Mouse (Mus musculus) skeletal muscle tissue, postnatal 0 days (tissue): Measurements from ENCODE around the gene Fam189b. TPM values are rescaled to one million over a fixed set of nuclear protein-coding genes. Genes with fewer than 3 reads are reported as not detected.
A peak's percentile ranks its signal among the peaks of the same experiment; 100 is the strongest.

Source experiments
- microRNA counts: library from miRNA; unstranded; fragments of <30 nt; microRNA quantifications from one replicate; lab custom pipeline; 2015
- microRNA-seq, 2 experiments: library from miRNA; unstranded; fragments of <30 nt; microRNA quantifications; one replicate each; pipeline ENCODE4; 2016
- polyA plus RNA-seq: library from polyadenylated mRNA; unstranded; fragments of >200 nt; fragmentation: Nextera tagmentation; extraction: Ambion mirVana; gene quantifications from 2 replicates; pipeline ENCODE4 v1.2.1, GENCODE M21; 2015

Fam189b gene
- polyA plus RNA-seq = 11.7 and 11.8 TPM in 2 replicates

GRCm38 (mm10) chr3:89183058-89183958 lies at the start of gene Fam189b:
TSS of gene Fam189b (plus strand) at chr3:89183143.

GRCm38 (mm10) chr3:89135958-89136357 lies 47.0 kb upstream of the Fam189b start, which contains the start of gene Pklr:
TSS of gene Pklr (plus strand) at chr3:89136142.

GRCm38 (mm10) chr3:89159616-89160344 lies 23.2 kb upstream of the Fam189b start, which contains the start of gene Hcn3:
TSS of gene Hcn3 (minus strand) at chr3:89160196.

GRCm38 (mm10) chr3:89164506-89165267 lies 18.3 kb upstream of the Fam189b start, which contains the start of gene Clk2:
TSS of gene Clk2 (plus strand) at chr3:89164795.

GRCm38 (mm10) chr3:89177242-89178106 lies 5.5 kb upstream of the Fam189b start, which contains the start of gene Scamp3:
TSS of gene Scamp3 (plus strand) at chr3:89177473.

GRCm38 (mm10) chr3:89202253-89203141 lies 19.6 kb downstream of the Fam189b start, which contains the start of gene Gba:
TSS of gene Gba (plus strand) at chr3:89202928.

GRCm38 (mm10) chr3:89214681-89215411 lies 31.9 kb downstream of the Fam189b start, which contains the start of gene Thbs3:
TSS of gene Thbs3 (plus strand) at chr3:89215180.

GRCm38 (mm10) chr3:89226900-89227299 lies 44.0 kb downstream of the Fam189b start, which contains the start of gene Mtx1:
TSS of gene Mtx1 (minus strand) at chr3:89227088.

GRCm38 (mm10) chr3:89228836-89229235 lies 45.9 kb downstream of the Fam189b start, which contains the start of gene Muc1:
TSS of gene Muc1 (plus strand) at chr3:89229057.

MicroRNAs encoded within 50 kb of the gene (microRNA counts, 519-probe panel; counts per million panel counts)
- microRNA mmu-miR-92b (lab: Ali Mortazavi, UCI) = 296 counts per million, percentile 58 among the panel's probes with 10 or more counts

Small RNA genes within 50 kb of the gene (microRNA-seq; reads per million reads assigned to microRNA genes)
- gene Mir92b = 5.3 to 8.4 reads per million in 2 experiments

Other genes starting within 250 kb of the Fam189b start
- 9.1 and 9.2 TPM in 2 replicates for gene Ash1l, start 232.5 kb upstream of the Fam189b start, polyA plus RNA-seq
- 80.8 and 94.1 TPM in 2 replicates for gene Dap3, start 232.0 kb upstream of the Fam189b start, polyA plus RNA-seq
- 8.6 and 9.6 TPM in 2 replicates for gene Rusc1, start 89.8 kb upstream of the Fam189b start, polyA plus RNA-seq
- gene Gm43738, start 82.0 kb upstream of the Fam189b start, polyA plus RNA-seq = not detected in 2 replicates
- 67.5 and 85.5 TPM in 2 replicates for gene Fdps, start 81.2 kb upstream of the Fam189b start, polyA plus RNA-seq
- gene Pklr, start 47.0 kb upstream of the Fam189b start, polyA plus RNA-seq = not detected in 2 replicates
- 0.33 and 0.55 TPM in 2 replicates for gene Hcn3, start 22.9 kb upstream of the Fam189b start, polyA plus RNA-seq
- 9.4 and 10.4 TPM in 2 replicates for gene Clk2, start 18.3 kb upstream of the Fam189b start, polyA plus RNA-seq
- gene Scamp3, start 5.7 kb upstream of the Fam189b start, polyA plus RNA-seq = 50.6 and 61.2 TPM in 2 replicates
- gene Gba, start 19.8 kb downstream of the Fam189b start, polyA plus RNA-seq = 25.1 and 27.4 TPM in 2 replicates
- gene Thbs3, start 32.0 kb downstream of the Fam189b start, polyA plus RNA-seq = 61.7 and 72.4 TPM in 2 replicates
- 116 and 132 TPM in 2 replicates for gene Mtx1, start 43.9 kb downstream of the Fam189b start, polyA plus RNA-seq
- 0.44 and 0.60 TPM in 2 replicates for gene Muc1, start 45.9 kb downstream of the Fam189b start, polyA plus RNA-seq
- gene Krtcap2, start 62.8 kb downstream of the Fam189b start, polyA plus RNA-seq = 194 and 215 TPM in 2 replicates
- 0.13 and 0.15 TPM in 2 replicates for gene Trim46, start 63.2 kb downstream of the Fam189b start, polyA plus RNA-seq
- 89.6 and 97.0 TPM in 2 replicates for gene Dpm3, start 76.2 kb downstream of the Fam189b start, polyA plus RNA-seq
- gene Slc50a1, start 87.4 kb downstream of the Fam189b start, polyA plus RNA-seq = 53.2 and 56.2 TPM in 2 replicates
- 21.7 and 22.7 TPM in 2 replicates for gene Efna1, start 98.0 kb downstream of the Fam189b start, polyA plus RNA-seq
- 0.10 and 1.9 TPM in 2 replicates for gene Efna3, start 139.8 kb downstream of the Fam189b start, polyA plus RNA-seq
- 2.1 and 2.3 TPM in 2 replicates for gene Efna4, start 154.9 kb downstream of the Fam189b start, polyA plus RNA-seq
- gene Adam15, start 166.9 kb downstream of the Fam189b start, polyA plus RNA-seq = 37.4 and 49.7 TPM in 2 replicates
- gene Dcst2, start 178.8 kb downstream of the Fam189b start, polyA plus RNA-seq = 0.34 TPM in 1 of 2 replicates, not detected in the other
- gene Dcst1, start 182.1 kb downstream of the Fam189b start, polyA plus RNA-seq = 0.08 TPM in 1 of 2 replicates, not detected in the other
- gene Zbtb7b, start 211.6 kb downstream of the Fam189b start, polyA plus RNA-seq = 2.1 and 3.7 TPM in 2 replicates
- gene Lenep, start 219.7 kb downstream of the Fam189b start, polyA plus RNA-seq = not detected in 2 replicates
- 32.9 and 33.8 TPM in 2 replicates for gene Flad1, start 228.7 kb downstream of the Fam189b start, polyA plus RNA-seq
- gene Cks1b, start 235.2 kb downstream of the Fam189b start, polyA plus RNA-seq = 101 and 113 TPM in 2 replicates
- gene Shc1, start 235.3 kb downstream of the Fam189b start, polyA plus RNA-seq = 39.6 and 45.2 TPM in 2 replicates
- gene Pygo2, start 247.1 kb downstream of the Fam189b start, polyA plus RNA-seq = 15.7 and 18.4 TPM in 2 replicates